Mouse (Mus musculus) forebrain, embryonic 12.5 days (tissue): ENCODE measurements at regions not wholly inside any gene's neighbourhood (a gene's known extent, or its start where the extent isn't known, plus 50 kb on each side); places are given as distances from the start of the nearest gene placed in this dataset.

ENCODE experiments used
- ATAC-seq: fragments of 200-750 bp; cut with Nextera tagmentation; 2 replicates; pipeline ENCODE4 v1.8.0; 2017; ENCODE audit warnings: moderate TSS enrichment; ENCODE audit not compliant: low FRiP score
- H3K27ac ChIP-seq: fragments of 300-500 bp; sonication (generic); 2 replicates; pipeline ENCODE4 v1.5.1; 2016; ENCODE audit warnings: mild to moderate bottlenecking
- H3K27me3 ChIP-seq: fragments of 300-500 bp; sonication (generic); 2 replicates; pipeline ENCODE4 v1.6.1; 2016; ENCODE audit warnings: mild to moderate bottlenecking
- H3K36me3 ChIP-seq: fragments of 300-500 bp; sonication (generic); replicated peaks from 2 replicates; pipeline ENCODE4 v1.6.1; 2016; ENCODE audit warnings: mild to moderate bottlenecking
- H3K4me1 ChIP-seq: fragments of 300-500 bp; sonication (generic); 2 replicates; pipeline ENCODE4 v1.6.1; 2016
- H3K4me2 ChIP-seq: fragments of 300-500 bp; sonication (generic); 2 replicates; pipeline ENCODE4 v1.6.1; 2016; ENCODE audit warnings: mild to moderate bottlenecking, moderate library complexity
- H3K4me3 ChIP-seq: fragments of 300-500 bp; sonication (generic); replicated peaks from 2 replicates; pipeline ENCODE4 v1.5.1; 2016; ENCODE audit warnings: mild to moderate bottlenecking
- H3K9ac ChIP-seq: fragments of 300-500 bp; sonication (generic); 2 replicates; pipeline ENCODE4 v1.6.1; 2016; ENCODE audit warnings: mild to moderate bottlenecking
- H3K9me3 ChIP-seq: fragments of 300-500 bp; sonication (generic); 2 replicates; pipeline ENCODE4 v1.6.1; 2016
- WGBS: fragments of 180-500 bp; shearing (Covaris S2); methylation state at CpG from one replicate; pipeline ENCODE4 v1.1.7; 2016; 5-methylcytosine and 5-hydroxymethylcytosine counted together

DNA sequence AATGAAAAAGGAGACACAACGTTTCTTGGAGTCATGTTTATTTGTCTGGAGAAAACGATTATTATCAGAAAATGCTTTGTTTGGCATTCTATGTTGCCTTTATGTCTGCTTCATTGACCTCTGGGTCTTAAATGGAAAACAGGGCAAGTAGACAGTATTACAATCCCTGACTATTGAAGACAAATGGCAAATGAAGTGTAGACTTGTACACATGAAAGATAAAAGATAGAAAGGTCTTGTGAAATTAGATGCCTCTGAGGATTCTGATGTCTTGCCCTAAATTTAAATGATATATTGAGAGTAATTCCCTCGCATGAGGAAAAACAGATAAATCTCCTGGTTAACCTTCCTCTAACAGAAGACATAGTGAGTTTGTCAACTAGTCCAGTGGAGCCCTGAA lies 1186.7 kb downstream of the Slitrk1 start:
- H3K36me3 ChIP-seq, result no peaks in the 10 kb centered on the region
- no peaks in the 10 kb centered on the region for H3K4me1 ChIP-seq
- H3K9ac ChIP-seq, result no peak overlapping the region
- no peak for ATAC-seq
- no peak overlapping the region for H3K4me2 ChIP-seq
- H3K9me3 ChIP-seq, result no peaks in the 10 kb centered on the region
- H3K4me3 ChIP-seq, result no peak overlapping the region
- H3K27me3 ChIP-seq, result no peaks in the 10 kb centered on the region
- WGBS, result 82% methylated on average over 3 of the region's 3 CpGs
- no peak overlapping the region for H3K27ac ChIP-seq

DNA sequence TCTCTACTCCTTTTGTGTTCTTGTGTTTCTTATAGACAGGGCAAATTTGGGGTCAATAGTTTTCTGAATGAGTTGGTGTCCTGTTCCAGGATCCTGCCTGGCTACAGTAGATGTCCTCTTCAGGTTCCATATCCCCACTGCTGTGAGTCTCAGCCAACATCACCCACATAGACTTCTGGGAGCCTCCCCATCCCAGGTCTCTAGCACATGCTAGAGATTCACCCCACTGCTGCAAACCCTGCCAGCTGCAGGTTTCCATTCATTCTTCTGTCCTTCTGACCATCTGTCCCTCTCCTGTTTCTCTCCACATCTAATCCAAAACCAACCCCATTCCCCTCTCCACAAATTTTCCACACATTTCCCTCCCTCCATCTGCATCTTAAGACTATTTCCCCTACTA lies 1225.6 kb downstream of the Slitrk1 start:
- H3K4me3 ChIP-seq, result no peak overlapping the region
- H3K36me3 ChIP-seq, result no peaks in the 10 kb centered on the region
- H3K4me1 ChIP-seq, result no peaks in the 10 kb centered on the region
- no peak overlapping the region for H3K4me2 ChIP-seq
- no peak for ATAC-seq
- H3K9me3 ChIP-seq, result no peaks in the 10 kb centered on the region
- H3K27me3 ChIP-seq, result no peaks in the 10 kb centered on the region
- H3K27ac ChIP-seq, result no peak overlapping the region
- no peak overlapping the region for H3K9ac ChIP-seq

DNA sequence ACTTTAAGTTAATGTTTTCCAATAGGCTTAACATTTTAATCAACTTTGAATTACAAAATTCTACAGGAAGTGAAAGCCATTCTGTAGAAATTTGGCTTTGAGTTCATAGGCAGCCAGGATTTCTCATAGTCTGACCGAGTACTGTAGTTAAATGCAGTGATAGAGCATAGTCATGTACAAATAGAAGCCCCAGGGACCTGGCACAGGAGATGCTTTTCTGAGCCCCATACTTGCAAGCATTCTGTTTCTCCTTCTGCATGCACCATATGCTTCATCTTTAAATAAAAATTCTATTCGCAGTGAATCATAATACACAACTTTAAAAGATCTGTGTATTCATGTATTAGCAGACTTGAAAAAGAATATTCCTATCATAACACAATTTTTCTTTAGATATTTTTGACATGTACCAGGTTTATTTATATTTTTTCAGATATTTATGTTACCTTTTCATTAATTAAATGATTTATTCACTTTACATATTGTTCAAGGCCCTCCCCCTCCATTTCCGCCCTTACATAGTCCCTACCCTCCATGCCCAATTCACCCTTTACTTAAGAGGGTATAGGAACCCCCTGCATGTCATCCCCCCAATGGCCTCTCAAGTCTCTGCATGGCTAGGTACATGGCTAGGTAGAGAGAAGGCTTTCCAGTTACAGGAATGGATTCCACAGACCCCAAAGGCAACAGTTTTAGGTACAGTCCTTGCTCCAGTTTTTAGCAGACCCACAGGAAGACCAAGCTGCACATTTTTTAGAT lies 1226.5 kb downstream of the Slitrk1 start:
- Histone ChIP-seq H3K27ac (no peak overlapping the region), H3K4me3 (no peak overlapping the region), H3K36me3 (no peaks in the 10 kb centered on the region), H3K4me2 (no peak overlapping the region), H3K27me3 (no peaks in the 10 kb centered on the region), H3K4me1 (no peaks in the 10 kb centered on the region), H3K9ac (no peak overlapping the region), H3K9me3 (no peaks in the 10 kb centered on the region)
- ATAC-seq, result no peak; the same call in 1 of the 2 replicates
- WGBS, result 91% methylated on average over 3 of the region's 3 CpGs

DNA sequence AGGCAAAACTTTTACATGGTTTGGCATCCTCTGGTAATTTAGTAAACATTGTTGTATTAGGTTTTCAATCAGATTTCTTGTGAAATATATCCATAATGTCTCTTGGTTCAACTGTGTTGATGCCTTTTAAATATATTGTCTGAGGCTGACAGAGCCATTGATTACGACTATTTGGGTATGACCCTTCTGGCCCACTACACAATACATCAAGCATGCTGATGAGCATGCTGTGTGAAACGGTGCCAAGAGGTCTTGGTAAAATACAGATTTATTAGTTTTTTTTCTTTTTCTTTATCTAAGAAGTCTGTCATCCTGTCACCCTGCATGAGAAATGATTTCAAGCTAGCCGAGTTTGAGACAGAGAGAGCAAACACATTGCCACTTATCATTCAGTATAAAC lies 1257.4 kb downstream of the Slitrk1 start:
- H3K36me3 ChIP-seq, result no peaks in the 10 kb centered on the region
- no peaks in the 10 kb centered on the region for H3K4me1 ChIP-seq
- no peak overlapping the region for H3K27ac ChIP-seq
- WGBS, result 68% methylated on average over 3 of the region's 3 CpGs
- H3K4me3 ChIP-seq, result no peak overlapping the region
- H3K4me2 ChIP-seq, result no peak overlapping the region
- ATAC-seq, result 0 out of 2 replicates have a peak, but pooled peaks have one; percentile 52
- H3K9me3 ChIP-seq, result no peaks in the 10 kb centered on the region
- no peak overlapping the region for H3K9ac ChIP-seq
- no peaks in the 10 kb centered on the region for H3K27me3 ChIP-seq

DNA sequence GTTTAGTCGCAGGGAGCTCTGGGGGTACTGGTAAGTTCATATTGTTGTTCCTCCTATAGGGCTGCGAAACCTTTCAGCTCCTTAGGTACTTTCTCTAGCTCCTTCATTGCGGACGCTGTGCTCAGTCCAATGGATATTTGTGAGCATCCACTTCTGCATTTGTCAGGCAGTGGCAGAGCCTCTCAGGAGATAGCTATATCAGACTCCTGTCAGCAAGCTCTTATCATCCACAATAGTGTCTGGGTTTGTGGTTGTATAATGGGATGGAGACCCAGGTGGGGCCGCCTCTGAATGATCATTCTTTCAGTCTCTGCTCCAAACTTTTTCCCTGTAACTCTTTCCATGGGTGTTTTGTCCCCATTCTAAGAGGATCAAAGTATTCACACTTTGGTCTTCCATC lies 1298.5 kb downstream of the Slitrk1 start:
- H3K9ac ChIP-seq, result no peak overlapping the region
- no peak for ATAC-seq
- H3K4me1 ChIP-seq, result no peaks in the 10 kb centered on the region
- WGBS, result 91% methylated on average over 5 of the region's 5 CpGs
- H3K27ac ChIP-seq, result no peak overlapping the region
- H3K9me3 ChIP-seq, result no peaks in the 10 kb centered on the region
- H3K4me2 ChIP-seq, result no peak overlapping the region
- H3K36me3 ChIP-seq, result no peaks in the 10 kb centered on the region
- H3K27me3 ChIP-seq, result no peaks in the 10 kb centered on the region
- no peak overlapping the region for H3K4me3 ChIP-seq

DNA sequence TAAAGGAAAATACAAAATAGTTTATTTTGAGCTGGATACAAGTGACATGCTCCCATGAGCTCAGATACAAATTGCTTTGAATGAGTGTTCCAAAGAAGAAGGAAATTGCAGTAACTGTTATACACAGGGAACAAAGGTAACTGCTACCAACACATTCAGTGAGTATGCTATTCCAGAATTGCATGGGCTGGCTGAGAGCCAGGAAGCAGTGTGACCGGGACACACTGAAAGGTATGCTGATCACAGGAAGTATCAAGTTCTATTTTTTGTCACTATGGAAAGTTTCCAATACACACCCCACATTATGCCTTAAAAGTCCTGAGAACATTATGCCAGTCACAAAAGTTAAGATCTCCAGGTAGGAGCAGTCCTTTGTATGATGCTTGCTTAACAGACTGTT lies 1299.6 kb downstream of the Slitrk1 start:
- Histone ChIP-seq H3K9me3 (no peaks in the 10 kb centered on the region), H3K9ac (no peak overlapping the region), H3K4me1 (no peaks in the 10 kb centered on the region), H3K4me2 (no peak overlapping the region), H3K27me3 (no peaks in the 10 kb centered on the region), H3K27ac (no peak overlapping the region), H3K36me3 (no peaks in the 10 kb centered on the region), H3K4me3 (no peak overlapping the region)
- no peak for ATAC-seq
- WGBS, result 56% methylated on average over 1 of the region's 1 CpGs

DNA sequence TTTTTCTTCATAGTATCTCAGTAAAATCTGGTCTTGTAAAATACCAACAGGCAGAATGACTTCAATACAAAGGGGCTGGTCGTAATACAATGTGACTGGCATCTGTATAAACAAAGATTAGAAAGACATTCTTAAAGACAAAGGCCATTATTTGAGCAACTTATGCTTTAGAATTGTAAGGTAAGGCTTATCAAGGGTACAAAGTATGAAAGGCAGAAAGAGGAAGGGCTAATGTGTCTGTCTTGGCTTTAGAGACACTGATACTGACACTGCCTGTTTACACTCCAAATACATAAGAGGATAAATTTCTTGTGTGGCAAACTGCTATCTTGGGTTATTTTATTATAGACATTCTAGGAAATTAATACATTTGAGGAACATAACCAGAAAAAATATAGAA lies 1310.8 kb downstream of the Slitrk1 start:
- no peak overlapping the region for H3K4me3 ChIP-seq
- no peaks in the 10 kb centered on the region for H3K36me3 ChIP-seq
- H3K4me2 ChIP-seq, result no peak overlapping the region
- WGBS, result 79% methylated on average over 1 of the region's 1 CpGs
- no peaks in the 10 kb centered on the region for H3K27me3 ChIP-seq
- H3K4me1 ChIP-seq, result no peaks in the 10 kb centered on the region
- no peak for ATAC-seq
- H3K27ac ChIP-seq, result no peak overlapping the region
- H3K9me3 ChIP-seq, result no peaks in the 10 kb centered on the region
- no peak overlapping the region for H3K9ac ChIP-seq

DNA sequence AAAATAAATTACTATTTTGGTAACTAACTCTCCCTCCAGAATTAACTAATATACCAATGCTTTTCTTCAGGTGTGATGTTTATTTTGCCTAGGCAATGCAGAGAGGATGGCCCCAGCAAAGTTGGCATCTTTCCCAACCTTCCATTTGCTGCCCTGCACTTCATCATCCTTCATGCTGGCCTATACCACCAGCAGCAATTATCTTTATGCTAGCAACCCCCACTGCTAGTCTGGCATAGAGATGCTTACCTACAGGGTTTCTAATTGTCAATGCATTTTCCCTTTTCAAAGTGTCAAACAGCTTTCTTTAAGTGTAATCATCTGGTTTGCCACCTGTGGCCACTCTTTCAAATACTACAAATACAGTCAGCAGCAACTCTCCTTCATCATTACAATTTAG lies 1327.2 kb downstream of the Slitrk1 start:
- Histone ChIP-seq H3K4me3 (no peak overlapping the region), H3K4me2 (no peak overlapping the region), H3K4me1 (no peaks in the 10 kb centered on the region), H3K9ac (no peak overlapping the region), H3K27ac (no peak overlapping the region), H3K27me3 (no peaks in the 10 kb centered on the region), H3K9me3 (no peaks in the 10 kb centered on the region), H3K36me3 (no peaks in the 10 kb centered on the region)
- peak; percentile 55; the same call in 1 of the 2 replicates for ATAC-seq

DNA sequence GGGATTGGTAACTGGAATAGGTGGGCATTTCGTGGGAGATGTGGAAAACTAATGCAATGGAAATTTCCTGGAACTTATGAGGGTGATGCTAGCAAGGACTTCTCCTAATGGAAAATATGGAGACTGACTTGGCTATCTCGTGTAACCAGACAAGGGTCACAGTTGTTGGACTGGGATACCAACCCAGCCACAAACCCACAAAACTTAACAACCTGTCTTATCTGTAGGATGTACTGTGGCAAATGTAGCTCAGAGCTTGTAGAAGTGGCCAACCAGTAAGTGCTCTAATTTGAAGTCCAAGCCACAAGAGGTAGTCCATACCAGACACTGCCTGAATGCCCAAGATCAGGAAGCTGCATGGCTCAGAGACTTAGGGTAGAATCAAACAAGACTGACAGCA lies 1329.7 kb downstream of the Slitrk1 start:
- Histone ChIP-seq H3K27ac (no peak overlapping the region), H3K4me1 (no peaks in the 10 kb centered on the region), H3K27me3 (no peaks in the 10 kb centered on the region), H3K4me3 (no peak overlapping the region), H3K36me3 (no peaks in the 10 kb centered on the region), H3K9ac (no peak overlapping the region), H3K4me2 (no peak overlapping the region), H3K9me3 (no peaks in the 10 kb centered on the region)
- 76% methylated on average over 2 of the region's 2 CpGs for WGBS
- no peak for ATAC-seq

DNA sequence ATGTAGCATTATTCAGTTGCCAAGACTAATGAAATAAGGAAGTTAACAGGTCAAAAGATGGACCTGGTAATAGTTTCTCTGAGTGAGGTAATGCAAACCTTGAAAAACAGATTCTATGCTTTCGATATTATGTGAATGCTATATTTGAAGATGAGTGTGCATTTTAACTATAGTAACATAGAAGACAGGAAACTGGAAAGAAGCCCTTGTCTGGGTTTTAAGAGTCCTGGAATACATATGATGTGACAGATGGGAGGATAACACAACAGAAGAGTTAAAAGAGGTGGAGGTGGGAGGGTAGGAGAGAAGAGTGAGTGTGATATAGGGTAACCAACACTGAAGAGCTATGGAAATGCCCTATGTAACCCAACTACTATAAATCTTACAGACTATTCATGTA lies 1343.3 kb downstream of the Slitrk1 start:
- Histone ChIP-seq H3K4me1 (no peaks in the 10 kb centered on the region), H3K9me3 (no peaks in the 10 kb centered on the region), H3K9ac (no peak overlapping the region), H3K27me3 (no peaks in the 10 kb centered on the region), H3K27ac (no peak overlapping the region), H3K36me3 (no peaks in the 10 kb centered on the region), H3K4me2 (no peak overlapping the region), H3K4me3 (no peak overlapping the region)
- no peak for ATAC-seq
- 87% methylated on average over 1 of the region's 1 CpGs for WGBS

DNA sequence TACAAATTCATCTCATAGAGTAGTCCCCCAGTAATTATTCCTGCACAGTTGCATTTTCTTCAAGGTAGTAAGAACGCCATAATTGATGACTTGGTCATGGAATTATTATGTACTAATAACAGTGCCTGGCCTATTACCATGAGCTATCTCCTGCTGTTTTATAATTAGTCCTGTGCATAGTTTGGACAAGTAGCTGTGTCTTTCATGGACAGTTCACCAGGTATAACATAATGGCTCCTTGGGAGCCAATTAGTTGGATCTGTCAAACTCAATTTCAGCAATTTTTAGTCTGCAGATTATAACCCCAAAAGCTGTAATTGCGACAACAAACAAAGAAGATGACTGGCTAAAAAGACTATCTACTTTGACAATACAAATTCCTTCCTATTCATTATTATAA lies 1345.5 kb downstream of the Slitrk1 start:
- WGBS, result 23% methylated on average over 2 of the region's 2 CpGs

More for the DNA sequence above, 1345.5 kb downstream of the Slitrk1 start:
- no peak overlapping the region for H3K4me3 ChIP-seq
- H3K27me3 ChIP-seq, result no peaks in the 10 kb centered on the region
- no peak overlapping the region for H3K9ac ChIP-seq
- H3K4me1 ChIP-seq, result no peaks in the 10 kb centered on the region
- H3K9me3 ChIP-seq, result no peaks in the 10 kb centered on the region
- no peaks in the 10 kb centered on the region for H3K36me3 ChIP-seq
- no peak overlapping the region for H3K27ac ChIP-seq
- peak; percentile 67; the same call in 1 of the 2 replicates for ATAC-seq
- no peak overlapping the region for H3K4me2 ChIP-seq
